Mouse (Mus musculus) brain, embryonic 14.5 days (tissue): ENCODE results near the gene Arfgef2.

Experiments
- CTCF ChIP-seq: fragments of 200-500 bp; IDR thresholded peaks from 2 replicates; pipeline ENCODE4 v1.5.1; 2012; ENCODE audit warnings: inconsistent platforms, mild to moderate bottlenecking, moderate library complexity, borderline replicate concordance; ENCODE audit not compliant: insufficient read depth, insufficient read length; ENCODE audit errors: extremely low read depth
- POLR2A ChIP-seq: fragments of 200-500 bp; IDR thresholded peaks from 2 replicates; pipeline ENCODE4 v1.6.1; 2012; ENCODE audit warnings: mild to moderate bottlenecking, inconsistent platforms, borderline replicate concordance; ENCODE audit not compliant: poor library complexity, insufficient read depth, insufficient read length, severe bottlenecking; ENCODE audit errors: extremely low read depth

GRCm38 (mm10) chr2:166767591-166767990 lies 37.8 kb upstream of the Arfgef2 start:
- TF ChIP-seq POLR2A: no peak
- TF ChIP-seq CTCF: no peak
